Mouse (Mus musculus) lung, adult 2 months (tissue): ENCODE results near the gene Rdh16f1.

Experiments used
- CTCF ChIP-seq: fragments of 200-500 bp; IDR thresholded peaks from 2 replicates; pipeline ENCODE4 v1.5.1; 2011; ENCODE audit warnings: mild to moderate bottlenecking, low read length, control low read depth; ENCODE audit not compliant: insufficient read depth
- POLR2A ChIP-seq: fragments of 200-500 bp; IDR thresholded peaks from 2 replicates; pipeline ENCODE4 v1.6.1; 2011; ENCODE audit warnings: low read depth, mild to moderate bottlenecking, control low read depth, low read length, borderline replicate concordance; ENCODE audit errors: extremely low read depth

DNA sequence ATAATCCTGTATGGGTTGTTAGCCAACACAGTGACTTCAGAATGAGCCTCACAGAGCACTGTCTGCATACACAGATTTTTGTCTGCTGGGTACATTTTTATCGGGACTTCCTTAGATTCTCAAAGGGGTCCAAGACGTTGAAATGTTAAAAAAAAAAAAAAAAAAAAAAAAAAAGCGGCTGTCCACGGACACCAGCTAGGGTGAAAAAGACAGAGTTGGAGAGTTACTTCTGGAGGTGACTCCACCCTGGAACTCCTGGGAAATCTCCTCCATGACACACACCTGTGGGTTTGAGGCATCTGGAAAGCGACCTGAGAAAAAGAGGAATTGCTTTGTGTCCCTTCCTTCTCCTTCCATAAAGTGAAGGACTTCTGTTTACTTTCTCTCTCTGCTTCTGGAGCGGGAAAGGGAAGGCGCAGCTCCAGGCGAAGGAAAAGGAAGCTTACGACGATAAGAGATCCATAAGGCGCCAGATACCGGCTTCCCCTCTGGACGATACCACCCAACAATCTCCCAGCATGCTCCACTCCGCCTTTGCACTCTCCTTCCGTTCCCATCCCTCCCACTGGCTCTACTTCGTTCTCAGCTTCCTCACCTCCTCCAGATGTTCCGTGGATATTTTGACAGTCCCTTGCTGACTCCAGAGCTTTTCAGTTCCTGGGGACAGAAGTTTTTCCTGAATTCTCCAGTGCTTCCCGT, 3.7 kb upstream of the Rdh16f1 start:
- TF ChIP-seq CTCF (no peak), POLR2A (no peak)
